Mouse (Mus musculus) erythroblast, embryonic 14.5 days (primary cell): Measurements from ENCODE around the gene Abhd15.

Experiments
- GATA1 ChIP-seq: IDR thresholded peaks from 2 replicates; pipeline ENCODE4 v1.6.1; 2012; ENCODE audit warnings: low read length, inconsistent platforms, mixed read lengths
- TAL1 ChIP-seq: IDR thresholded peaks from 3 replicates; pipeline ENCODE4 v1.6.1; 2012; ENCODE audit warnings: low read length, inconsistent platforms, mixed read lengths

- TF ChIP-seq GATA1 (no peak), TAL1 (no peak)
Observed at GRCm38 (mm10) chr11:77585201-77585600, 70.3 kb downstream of the Abhd15 start.
